Mouse (Mus musculus) intestine, embryonic 15.5 days (tissue): Measurements from ENCODE around the gene Catip. TPM values are rescaled to one million over a fixed set of nuclear protein-coding genes. Genes with fewer than 3 reads are reported as not detected.
A peak's percentile ranks its signal among the peaks of the same experiment; 100 is the strongest.

Source experiments
- ATAC-seq: fragments of 200-750 bp; cut with Nextera tagmentation; 2 replicates; pipeline ENCODE4 v1.8.0; 2017; ENCODE audit warnings: moderate TSS enrichment, moderate library complexity
- H3K27ac ChIP-seq: fragments of 300-500 bp; sonication (generic); 2 replicates; pipeline ENCODE4 v1.5.1; 2015; ENCODE audit warnings: mild to moderate bottlenecking, inconsistent platforms
- H3K27me3 ChIP-seq: fragments of 300-500 bp; sonication (generic); replicated peaks from 2 replicates; pipeline ENCODE4 v1.6.1; 2015; ENCODE audit warnings: inconsistent platforms
- H3K36me3 ChIP-seq: fragments of 300-500 bp; sonication (generic); 2 replicates; pipeline ENCODE4 v1.6.1; 2015; ENCODE audit warnings: inconsistent platforms
- H3K4me1 ChIP-seq: fragments of 300-500 bp; sonication (generic); replicated peaks from 2 replicates; pipeline ENCODE4 v1.6.1; 2015; ENCODE audit warnings: inconsistent platforms
- H3K4me2 ChIP-seq: fragments of 300-500 bp; sonication (generic); replicated peaks from 2 replicates; pipeline ENCODE4 v1.6.1; 2015; ENCODE audit warnings: mild to moderate bottlenecking, inconsistent platforms
- H3K4me3 ChIP-seq: fragments of 300-500 bp; sonication (generic); replicated peaks from 2 replicates; pipeline ENCODE4 v1.5.1; 2015; ENCODE audit warnings: inconsistent platforms
- H3K9ac ChIP-seq: fragments of 300-500 bp; sonication (generic); 2 replicates; pipeline ENCODE4 v1.6.1; 2015; ENCODE audit warnings: inconsistent platforms
- H3K9me3 ChIP-seq: fragments of 300-500 bp; sonication (generic); 2 replicates; pipeline ENCODE4 v1.6.1; 2016; ENCODE audit warnings: inconsistent platforms
- WGBS: fragments of 180-500 bp; shearing (Covaris S2); methylation state at CpG from one replicate; pipeline ENCODE4 v1.1.7; 2015; 5-methylcytosine and 5-hydroxymethylcytosine counted together
- polyA plus RNA-seq: library from polyadenylated mRNA; unstranded; fragments of >200 nt; fragmentation: Nextera tagmentation; extraction: Ambion mirVana; gene quantifications from 2 replicates; pipeline ENCODE4 v1.2.1, GENCODE M21; 2015

Gene Catip
- polyA plus RNA-seq, 1 experiment from 2014 or later, result 0.39 TPM

DNA sequence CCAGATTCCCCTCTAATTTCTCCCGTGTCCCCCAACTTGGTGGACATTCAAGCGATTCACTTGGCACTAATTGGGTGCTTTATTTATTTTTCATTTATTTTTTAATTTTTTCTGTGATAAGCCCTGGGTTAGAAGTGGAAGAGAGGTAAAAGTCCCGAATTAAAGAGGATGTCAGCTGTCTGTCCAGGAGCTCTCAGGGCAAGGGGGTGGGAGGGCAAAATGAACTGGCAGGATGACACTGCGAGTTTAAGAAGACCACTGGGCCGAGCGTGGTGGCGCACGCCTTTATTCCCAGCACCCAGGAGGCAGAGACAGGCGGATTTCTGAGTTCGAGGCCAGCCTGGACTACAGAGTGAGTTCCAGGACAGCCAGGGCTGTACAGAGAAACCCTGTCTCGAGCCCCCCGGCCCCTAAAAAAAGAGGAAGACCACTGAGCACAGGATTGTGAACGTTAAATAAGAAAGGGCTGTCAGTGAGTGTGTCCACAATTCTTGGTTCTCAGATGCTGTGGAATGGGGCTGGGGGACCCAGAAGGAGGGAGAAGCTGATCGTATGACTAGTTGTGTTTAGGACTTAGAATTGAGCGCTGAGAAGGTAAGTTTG is 25.6 kb downstream of the Catip start:
- H3K4me1 ChIP-seq, result peaks cover 34% of the 10 kb centered on the region
- H3K9me3 ChIP-seq, result no peaks in the 10 kb centered on the region
- 55% methylated on average over 15 of the region's 15 CpGs for WGBS
- peak overlapping the region; percentile 69; the same call in 1 of the 2 replicates for H3K9ac ChIP-seq
- ATAC-seq, result no peak
- no peaks in the 10 kb centered on the region for H3K36me3 ChIP-seq
- H3K27ac ChIP-seq, result peak overlapping the region; percentile 100
- H3K4me3 ChIP-seq, result peak overlapping the region; percentile 51
- peak overlapping the region; percentile 81 for H3K4me2 ChIP-seq
- H3K27me3 ChIP-seq, result no peaks in the 10 kb centered on the region

DNA sequence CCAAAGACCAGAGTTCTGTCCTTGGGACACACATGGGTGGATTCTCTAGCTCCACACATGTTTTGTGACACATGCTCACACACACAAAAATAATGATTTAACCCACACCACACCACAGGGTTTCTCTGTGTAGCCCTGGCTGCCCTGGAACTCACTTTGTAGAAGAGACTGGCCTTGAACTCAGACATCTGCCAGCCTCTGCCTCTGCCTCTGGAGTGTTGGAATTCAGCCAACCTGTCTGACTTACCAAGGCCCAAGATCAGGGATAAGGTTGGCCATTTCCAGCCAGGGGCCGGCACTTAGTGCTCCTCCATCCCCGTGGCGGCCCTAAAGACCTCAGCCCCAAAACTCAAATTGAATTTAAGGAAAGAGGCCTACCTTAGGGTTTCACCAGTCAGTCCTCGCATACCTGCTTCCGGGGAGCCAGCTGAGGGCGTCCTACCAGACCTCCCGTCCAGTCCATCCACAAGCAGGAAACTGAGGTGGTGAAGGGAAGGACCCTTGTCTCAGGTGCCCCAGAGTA is 26.6 kb downstream of the Catip start:
- 76% methylated on average over 7 of the region's 7 CpGs for WGBS
- Histone ChIP-seq H3K9me3 (no peaks in the 10 kb centered on the region), H3K27me3 (no peaks in the 10 kb centered on the region), H3K4me3 (no peak overlapping the region), H3K27ac (0 out of 2 replicates have a peak overlapping the region, but pooled peaks have one; percentile 100), H3K4me2 (no peak overlapping the region), H3K4me1 (peaks cover 43% of the 10 kb centered on the region), H3K9ac (no peak overlapping the region), H3K36me3 (no peaks in the 10 kb centered on the region)
- ATAC-seq, result no peak

DNA sequence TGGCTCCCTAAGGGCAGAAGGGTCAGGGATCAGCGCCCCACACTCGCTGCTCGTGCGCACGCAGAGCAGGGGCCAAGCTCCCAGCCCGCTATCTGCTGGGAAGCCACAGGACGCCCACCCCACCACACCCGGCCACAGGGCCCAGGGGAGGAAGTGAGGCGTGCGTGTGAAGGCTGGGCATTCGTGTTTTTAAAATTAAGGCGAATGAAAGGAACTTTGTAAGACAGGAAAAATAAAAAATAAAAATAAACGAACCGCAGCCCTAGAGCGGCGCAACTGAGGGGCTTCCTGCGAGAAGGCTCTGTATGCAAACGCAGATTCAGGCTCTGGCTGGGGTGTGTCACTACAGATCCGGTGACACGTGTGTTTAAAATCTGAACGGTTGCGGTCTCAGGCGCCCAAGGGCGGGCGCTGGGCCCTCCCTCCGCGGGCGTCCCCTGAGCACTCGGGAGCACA is 28.0 kb downstream of the Catip start:
- Histone ChIP-seq H3K36me3 (peaks cover 8% of the 10 kb centered on the region; the same call in 1 of the 2 replicates), H3K4me1 (peaks cover 47% of the 10 kb centered on the region), H3K9me3 (no peaks in the 10 kb centered on the region), H3K4me3 (peak overlapping the region; percentile 85), H3K27me3 (no peaks in the 10 kb centered on the region), H3K27ac (peak overlapping the region; percentile 99), H3K4me2 (peak overlapping the region; percentile 94), H3K9ac (peak overlapping the region; percentile 42)
- peak; percentile 29 for ATAC-seq
- 6% methylated on average over 29 of the region's 29 CpGs for WGBS

DNA sequence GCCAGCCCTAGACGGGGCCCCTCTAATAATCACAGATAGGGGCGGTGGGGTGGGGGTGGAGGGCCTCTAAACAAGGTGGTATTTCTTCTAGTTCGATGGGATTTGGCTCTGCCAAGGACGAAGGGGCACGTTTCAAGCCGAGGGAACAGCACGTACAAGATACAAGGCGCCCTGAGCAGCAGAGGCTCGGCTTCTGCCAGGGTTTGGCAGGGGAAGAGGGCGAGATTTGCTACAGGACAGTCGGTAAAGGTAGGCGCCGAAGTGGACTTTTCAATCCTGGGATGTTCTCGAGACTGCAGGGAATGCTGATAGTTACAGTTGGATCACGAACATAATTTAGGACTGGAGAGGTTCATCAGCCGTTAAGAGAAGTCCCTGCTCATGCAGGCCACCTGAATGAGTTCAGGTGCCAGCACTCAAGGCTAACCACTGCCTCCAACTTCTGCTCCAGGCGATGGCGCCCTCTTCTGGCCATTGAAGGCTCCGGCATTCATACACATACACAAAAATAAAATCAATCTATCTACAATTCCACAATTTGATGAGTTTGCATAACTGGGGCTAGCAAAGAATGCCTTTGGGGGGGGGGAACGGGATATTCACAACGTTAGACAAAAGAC is 28.5 kb downstream of the Catip start:
- Histone ChIP-seq H3K9ac (peak overlapping the region; percentile 42; the same call in 1 of the 2 replicates), H3K36me3 (peaks cover 13% of the 10 kb centered on the region; the same call in 1 of the 2 replicates), H3K4me3 (peak overlapping the region; percentile 85), H3K4me2 (peak overlapping the region; percentile 94), H3K27ac (peak overlapping the region; percentile 99), H3K27me3 (no peaks in the 10 kb centered on the region), H3K9me3 (no peaks in the 10 kb centered on the region), H3K4me1 (peaks cover 51% of the 10 kb centered on the region)
- ATAC-seq, result no peak
- WGBS, result 3% methylated on average over 21 of the region's 21 CpGs

DNA sequence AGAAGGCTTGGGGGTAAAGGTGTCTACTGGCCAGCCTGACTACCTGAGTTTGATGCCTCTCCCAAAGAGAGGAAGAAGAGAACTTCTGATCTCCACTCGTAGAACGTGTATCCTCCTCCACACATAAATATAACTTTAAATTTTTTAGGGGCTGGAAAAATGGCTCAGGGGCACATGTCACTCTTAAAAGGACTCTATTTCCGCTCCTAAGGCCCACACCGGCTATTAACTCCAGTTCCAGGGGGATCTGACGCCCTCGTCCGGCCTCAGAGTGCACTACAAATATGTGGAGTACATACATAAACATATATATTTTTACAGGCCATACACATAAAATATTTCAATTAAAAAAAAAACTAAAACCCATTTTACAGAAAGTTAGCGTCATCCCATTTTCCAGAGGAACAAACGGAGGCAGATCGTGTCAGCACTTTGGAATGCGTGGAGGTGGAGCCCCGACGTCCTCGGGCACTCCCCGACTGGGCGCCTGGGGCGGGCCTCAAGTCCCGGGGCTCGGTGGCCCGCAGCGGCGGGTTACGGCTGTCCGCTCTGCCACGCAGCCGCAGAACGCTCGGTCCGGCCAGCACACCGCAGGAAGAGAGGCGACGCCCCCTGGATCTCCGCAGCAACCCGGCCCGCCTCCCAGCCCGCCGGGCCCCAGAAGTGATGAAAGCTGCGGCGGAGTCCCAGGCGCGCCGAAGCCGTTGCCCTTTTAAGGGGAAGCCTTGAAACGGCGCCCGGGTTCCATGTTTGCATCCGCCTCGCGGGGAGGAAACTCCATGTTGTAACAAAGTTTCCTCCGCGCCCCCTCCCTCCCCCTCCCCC is 29.2 kb downstream of the Catip start, which contains the start of gene Ctdsp1:
Ctdsp1 (plus strand) TSS at position 586 of the 825 bp plus-strand sequence.
- H3K36me3 ChIP-seq, result peaks cover 13% of the 10 kb centered on the region; the same call in 1 of the 2 replicates
- peaks cover 51% of the 10 kb centered on the region for H3K4me1 ChIP-seq
- peak; percentile 76 for ATAC-seq

DNA sequence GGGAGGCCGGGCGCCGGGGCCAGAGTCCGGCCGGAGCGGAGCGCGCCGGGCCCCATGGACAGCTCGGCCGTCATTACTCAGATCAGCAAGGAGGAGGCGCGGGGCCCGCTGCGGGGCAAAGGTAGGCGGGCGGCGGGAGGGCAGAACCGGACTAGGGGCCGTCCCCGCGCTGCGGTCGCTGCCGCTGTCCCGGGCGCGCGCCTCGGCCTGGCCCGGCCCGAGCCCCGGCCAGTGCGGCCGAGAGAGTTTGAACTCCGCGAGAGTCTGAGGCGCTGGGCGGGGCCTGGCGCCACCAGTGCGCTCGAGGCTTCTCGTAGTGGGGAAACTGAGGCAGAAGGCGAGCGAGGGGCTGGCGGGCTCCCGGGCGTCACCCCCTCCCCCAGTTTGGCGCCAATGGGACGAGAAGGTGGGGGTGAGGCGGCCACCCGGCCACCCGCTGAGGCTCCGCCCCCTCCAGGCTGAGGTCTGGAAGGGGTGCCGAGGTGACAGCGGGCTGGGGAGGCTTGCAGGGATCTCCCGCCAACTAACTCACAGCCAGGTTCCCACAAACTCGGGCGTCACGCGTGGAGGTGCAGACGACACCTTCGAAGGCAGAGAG is 30.0 kb downstream of the Catip start:
- Histone ChIP-seq H3K36me3 (peaks cover 13% of the 10 kb centered on the region; the same call in 1 of the 2 replicates), H3K4me2 (peak overlapping the region; percentile 94), H3K27me3 (no peaks in the 10 kb centered on the region), H3K9me3 (no peaks in the 10 kb centered on the region), H3K4me1 (peaks cover 51% of the 10 kb centered on the region), H3K9ac (peak overlapping the region; percentile 84), H3K4me3 (peak overlapping the region; percentile 85), H3K27ac (peak overlapping the region; percentile 99)
- ATAC-seq, result peak; percentile 37
- WGBS, result under 1% methylated on average over 58 of the region's 63 CpGs

More for the DNA sequence above, 29.2 kb downstream of the Catip start, which contains the start of gene Ctdsp1:
- Histone ChIP-seq H3K4me3 (peak within 1 kb of the TSS; percentile 85), H3K4me2 (peak within 1 kb of the TSS; percentile 94), H3K9ac (peak within 1 kb of the TSS; percentile 84), H3K27me3 (no peaks in the 10 kb centered on the region), H3K27ac (peak within 1 kb of the TSS; percentile 99), H3K9me3 (no peaks in the 10 kb centered on the region)
- 3% methylated on average over 50 of the region's 51 CpGs for WGBS

DNA sequence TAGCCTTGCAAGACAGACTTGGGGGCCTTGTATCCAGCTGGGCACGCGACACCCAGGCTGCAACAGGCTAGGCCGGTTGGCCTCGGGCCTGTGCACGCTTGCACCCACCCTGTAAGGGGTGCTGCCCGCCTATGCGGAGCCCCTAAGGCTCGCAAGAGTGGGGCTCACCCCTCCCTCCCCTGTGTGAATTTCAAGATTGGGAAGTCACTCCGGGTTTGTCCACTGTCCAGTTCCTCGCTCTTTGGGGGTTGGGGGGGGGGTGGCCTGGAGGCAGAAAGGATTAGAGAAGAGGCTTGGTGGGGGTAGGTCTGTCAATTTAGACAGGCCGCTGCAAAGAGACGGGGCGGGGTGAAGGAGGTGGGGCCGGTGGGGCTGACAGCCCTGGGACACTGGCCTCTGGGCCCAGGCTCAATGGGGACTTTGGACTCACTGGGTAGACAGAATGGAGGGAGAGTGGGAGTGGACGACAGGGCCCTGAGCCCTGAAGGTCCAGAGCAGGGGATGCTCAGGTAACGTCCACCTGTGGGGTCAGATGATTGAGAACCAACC is 30.6 kb downstream of the Catip start:
- H3K4me1 ChIP-seq, result peaks cover 47% of the 10 kb centered on the region
- WGBS, result under 1% methylated on average over 16 of the region's 16 CpGs
- ATAC-seq, result peak; percentile 24

DNA sequence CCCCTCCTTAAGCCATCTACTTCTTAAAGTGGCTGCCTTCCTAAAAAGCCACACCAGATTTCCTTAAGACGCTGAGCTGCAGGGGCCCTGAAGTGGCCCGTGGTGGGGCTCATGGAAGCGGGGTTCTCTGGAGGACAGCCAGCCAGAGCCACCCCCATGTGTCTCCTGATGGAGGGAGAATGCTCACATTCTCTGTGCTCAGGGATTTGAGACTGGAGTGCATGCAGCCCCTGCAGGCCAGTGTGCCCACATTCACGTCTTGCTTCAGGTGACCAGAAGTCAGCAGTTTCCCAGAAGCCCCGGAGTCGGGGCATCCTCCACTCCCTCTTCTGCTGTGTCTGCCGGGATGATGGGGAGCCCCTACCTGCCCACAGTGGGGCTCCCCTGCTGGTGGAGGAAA is 31.1 kb downstream of the Catip start:
- 36% methylated on average over 7 of the region's 7 CpGs for WGBS

More for the DNA sequence above, 30.6 kb downstream of the Catip start:
- Histone ChIP-seq H3K27ac (peak overlapping the region; percentile 99), H3K4me3 (peak overlapping the region; percentile 85), H3K9me3 (no peaks in the 10 kb centered on the region), H3K36me3 (peaks cover 13% of the 10 kb centered on the region; the same call in 1 of the 2 replicates), H3K9ac (peak overlapping the region; percentile 84), H3K27me3 (no peaks in the 10 kb centered on the region), H3K4me2 (peak overlapping the region; percentile 94)

DNA sequence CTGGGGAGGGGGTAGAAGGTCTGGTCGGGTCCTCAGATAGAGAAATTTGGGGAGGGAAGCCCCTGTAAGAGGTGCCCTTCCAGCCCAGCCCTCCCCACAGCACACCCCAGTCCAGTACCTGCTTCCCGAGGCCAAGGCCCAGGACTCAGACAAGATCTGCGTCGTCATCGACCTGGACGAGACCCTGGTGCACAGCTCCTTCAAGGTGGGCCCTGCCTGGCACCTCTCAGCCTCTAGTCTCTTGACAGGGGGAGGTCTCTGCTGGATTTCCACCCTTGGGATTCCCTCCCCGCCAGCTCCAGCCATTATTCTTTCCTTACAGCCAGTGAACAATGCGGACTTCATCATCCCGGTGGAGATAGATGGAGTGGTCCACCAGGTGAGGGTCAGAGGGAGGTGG is 31.8 kb downstream of the Catip start:
- peak overlapping the region; percentile 94 for H3K4me2 ChIP-seq
- H3K4me3 ChIP-seq, result 0 out of 2 replicates have a peak overlapping the region, but pooled peaks have one; percentile 85
- H3K36me3 ChIP-seq, result peaks cover 13% of the 10 kb centered on the region; the same call in 1 of the 2 replicates
- no peak overlapping the region for H3K9ac ChIP-seq
- H3K27me3 ChIP-seq, result no peaks in the 10 kb centered on the region
- no peaks in the 10 kb centered on the region for H3K9me3 ChIP-seq
- ATAC-seq, result no peak
- peak overlapping the region; percentile 15; the same call in 1 of the 2 replicates for H3K27ac ChIP-seq
- H3K4me1 ChIP-seq, result peaks cover 39% of the 10 kb centered on the region
- 83% methylated on average over 9 of the region's 9 CpGs for WGBS

More for the DNA sequence above, 31.1 kb downstream of the Catip start:
- Histone ChIP-seq H3K27me3 (no peaks in the 10 kb centered on the region), H3K4me2 (peak overlapping the region; percentile 94), H3K4me3 (peak overlapping the region; percentile 85), H3K9ac (peak overlapping the region; percentile 84), H3K9me3 (no peaks in the 10 kb centered on the region), H3K4me1 (peaks cover 44% of the 10 kb centered on the region), H3K36me3 (peaks cover 13% of the 10 kb centered on the region; the same call in 1 of the 2 replicates), H3K27ac (peak overlapping the region; percentile 99)
- ATAC-seq, result no peak

DNA sequence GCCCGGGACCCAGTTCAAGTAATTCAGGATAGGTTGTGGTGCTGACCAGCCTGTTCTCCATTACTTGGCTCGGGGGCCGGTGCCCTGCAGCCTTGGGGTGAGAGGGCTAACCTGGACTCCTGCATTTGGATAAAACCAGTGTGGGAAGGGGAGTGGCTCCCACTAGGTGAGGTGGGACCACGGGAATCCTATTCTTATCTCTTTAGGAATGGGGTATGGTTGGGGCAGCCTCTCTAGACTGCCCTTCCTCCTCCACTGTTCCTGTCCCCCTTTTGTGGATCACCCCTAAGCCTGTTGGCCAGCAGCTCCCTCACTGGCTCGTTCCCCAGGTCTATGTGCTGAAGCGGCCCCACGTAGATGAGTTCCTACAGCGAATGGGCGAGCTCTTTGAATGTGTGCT is 32.4 kb downstream of the Catip start:
- peaks cover 36% of the 10 kb centered on the region for H3K4me1 ChIP-seq
- WGBS, result 89% methylated on average over 9 of the region's 9 CpGs
- no peak overlapping the region for H3K4me2 ChIP-seq
- H3K27ac ChIP-seq, result no peak overlapping the region
- H3K9me3 ChIP-seq, result no peaks in the 10 kb centered on the region
- no peak overlapping the region for H3K9ac ChIP-seq
- ATAC-seq, result no peak
- no peak overlapping the region for H3K4me3 ChIP-seq
- peaks cover 13% of the 10 kb centered on the region; the same call in 1 of the 2 replicates for H3K36me3 ChIP-seq
- no peaks in the 10 kb centered on the region for H3K27me3 ChIP-seq

DNA sequence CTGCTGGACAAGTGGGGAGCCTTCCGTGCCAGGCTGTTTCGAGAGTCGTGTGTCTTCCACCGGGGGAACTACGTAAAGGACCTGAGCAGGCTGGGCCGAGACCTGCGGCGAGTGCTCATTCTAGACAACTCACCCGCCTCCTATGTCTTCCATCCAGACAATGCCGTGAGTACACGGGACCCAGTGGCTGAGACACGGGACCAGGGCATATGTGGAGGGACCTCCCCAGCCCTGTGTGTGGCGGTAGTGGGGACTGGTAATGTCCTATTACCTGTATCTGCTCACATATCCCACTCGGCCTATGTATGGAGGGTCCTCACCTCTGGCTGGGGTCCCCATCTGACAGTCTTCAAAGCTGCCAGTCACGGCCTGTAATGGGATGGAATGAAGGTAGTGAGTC is 33.0 kb downstream of the Catip start:
- Histone ChIP-seq H3K27me3 (no peaks in the 10 kb centered on the region), H3K27ac (no peak overlapping the region), H3K4me3 (no peak overlapping the region), H3K4me2 (no peak overlapping the region), H3K36me3 (peaks cover 13% of the 10 kb centered on the region; the same call in 1 of the 2 replicates), H3K9ac (no peak overlapping the region), H3K9me3 (no peaks in the 10 kb centered on the region), H3K4me1 (peaks cover 31% of the 10 kb centered on the region)
- 89% methylated on average over 15 of the region's 15 CpGs for WGBS
- no peak for ATAC-seq
